In genomic region chr5:118245606-118246308, GRCm38 (mm10) we compare ENCODE assay signal across 8 mouse cellular contexts. TPM values are rescaled to one million over a fixed set of nuclear protein-coding genes. Genes with fewer than 3 reads are reported as not detected.
DNase-seq lines count a peak whose midpoint lies in the region; ATAC-seq and TF ChIP-seq lines count a peak whose summit lies in the region.

No protein-coding gene starts in this region.

- TF ChIP-seq EP300 in stomach, postnatal 0 days (optimal IDR thresholded peaks at IDR 0.05), result no peak

- no peaks in the 10 kb centered on the region for H3K36me3 ChIP-seq in kidney, postnatal 0 days (ENCODE audit: insufficient read depth, low read length)
- peaks cover 44% of the 10 kb centered on the region for H3K36me3 ChIP-seq in forebrain, embryonic 13.5 days (ENCODE audit: poor library complexity, severe bottlenecking)
- H3K36me3 ChIP-seq in liver, embryonic 13.5 days, result no peaks in the 10 kb centered on the region
- no peaks in the 10 kb centered on the region for H3K36me3 ChIP-seq in stomach, postnatal 0 days (ENCODE audit: control insufficient read depth, insufficient read depth, low read length)

- 7% methylated on average over 15 of the region's 15 CpGs for WGBS in kidney, postnatal 0 days
- WGBS in forebrain, embryonic 13.5 days, result 6% methylated on average over 15 of the region's 15 CpGs
- WGBS in liver, embryonic 13.5 days (ENCODE audit: insufficient replicate concordance), result 8% methylated on average over 15 of the region's 15 CpGs
- whole genome bisulfite sequencing in stomach, postnatal 0 days, result 2% methylated on average over 15 of the region's 15 CpGs

- peak overlapping the region; percentile 81 for H3K27ac ChIP-seq in kidney, postnatal 0 days
- peak overlapping the region; percentile 66 for H3K27ac ChIP-seq in forebrain, embryonic 13.5 days
- H3K27ac ChIP-seq in liver, embryonic 13.5 days, result no peak overlapping the region; the same call in 1 of the 2 replicates
- peak overlapping the region; percentile 69 for H3K27ac ChIP-seq in stomach, postnatal 0 days (replicated peaks)

- H3K4me2 ChIP-seq in kidney, postnatal 0 days (ENCODE audit: low read length), result peak overlapping the region; percentile 81
- H3K4me2 ChIP-seq in forebrain, embryonic 13.5 days, result peak overlapping the region; percentile 91
- peak overlapping the region; percentile 89 for H3K4me2 ChIP-seq in liver, embryonic 13.5 days
- H3K4me2 ChIP-seq in stomach, postnatal 0 days (replicated peaks; ENCODE audit: low read depth), result peak overlapping the region; percentile 72

- peak; percentile 19 for DNase-seq in kidney, postnatal 0 days (ENCODE audit: low spot score)
- no peak for DNase-seq in kidney, postnatal 25 days
- peak; percentile 23 for DNase-seq in ZHBTc4 (ENCODE audit: low read depth, low spot score)
- DNase-seq in liver, embryonic 13.5 days, result no peak
- peak; percentile 24 for DNase-seq in stomach, postnatal 0 days (ENCODE audit: low spot score)
- no peak for DNase-seq in adrenal gland, postnatal 4 days (ENCODE audit: low spot score in 2 of 2)

- no peaks in the 10 kb centered on the region for H3K27me3 ChIP-seq in kidney, postnatal 0 days (ENCODE audit: insufficient read depth, low read length)
- H3K27me3 ChIP-seq in forebrain, embryonic 13.5 days, result no peaks in the 10 kb centered on the region
- H3K27me3 ChIP-seq in liver, embryonic 13.5 days, result no peaks in the 10 kb centered on the region
- H3K27me3 ChIP-seq in stomach, postnatal 0 days (ENCODE audit: control insufficient read depth, insufficient read depth, low read length), result no peaks in the 10 kb centered on the region

- H3K4me1 ChIP-seq in kidney, postnatal 0 days (replicated peaks; ENCODE audit: insufficient read depth, low read length), result peaks cover 8% of the 10 kb centered on the region
- H3K4me1 ChIP-seq in forebrain, embryonic 13.5 days, result peaks cover 28% of the 10 kb centered on the region
- H3K4me1 ChIP-seq in liver, embryonic 13.5 days (replicated peaks), result peaks cover 22% of the 10 kb centered on the region
- 0 out of 2 replicates have a peak, but pooled peaks cover 2% of the 10 kb centered on the region for H3K4me1 ChIP-seq in stomach, postnatal 0 days (replicated peaks; ENCODE audit: control insufficient read depth, insufficient read depth)

- ATAC-seq in kidney, postnatal 0 days (replicated peaks; ENCODE audit: low FRiP score, low read depth), result peak; percentile 12
- ATAC-seq in forebrain, embryonic 13.5 days, result no peak
- 0 out of 2 replicates have a peak, but pooled peaks have one; percentile 0 for ATAC-seq in liver, embryonic 13.5 days (ENCODE audit: low read depth)
- ATAC-seq in stomach, postnatal 0 days (ENCODE audit: low FRiP score, low TSS enrichment), result peak; percentile 1; the same call in 1 of the 2 replicates
- ATAC-seq in megakaryocyte progenitor cell, adult 5-6 weeks (replicated peaks; ENCODE audit: poor library complexity), result no peak

- peak overlapping the region; percentile 63 for H3K9ac ChIP-seq in kidney, postnatal 0 days (ENCODE audit: low read depth, low read length)
- H3K9ac ChIP-seq in forebrain, embryonic 13.5 days, result peak overlapping the region; percentile 80
- peak overlapping the region; percentile 59 for H3K9ac ChIP-seq in liver, embryonic 13.5 days
- H3K9ac ChIP-seq in stomach, postnatal 0 days (ENCODE audit: low read length), result peak overlapping the region; percentile 77

- no peak for TF ChIP-seq CTCF in kidney, postnatal 0 days (IDR thresholded peaks at IDR 0.05; ENCODE audit: low read depth)
- no peak for TF ChIP-seq CTCF in stomach, postnatal 0 days (IDR thresholded peaks at IDR 0.05; ENCODE audit: low read depth)

- no peaks in the 10 kb centered on the region for H3K9me3 ChIP-seq in kidney, postnatal 0 days (replicated peaks; ENCODE audit: low read length)
- H3K9me3 ChIP-seq in forebrain, embryonic 13.5 days (replicated peaks), result no peaks in the 10 kb centered on the region
- no peaks in the 10 kb centered on the region for H3K9me3 ChIP-seq in liver, embryonic 13.5 days (replicated peaks)
- no peaks in the 10 kb centered on the region for H3K9me3 ChIP-seq in stomach, postnatal 0 days (ENCODE audit: control insufficient read depth, low read length)

- peak overlapping the region; percentile 71 for H3K4me3 ChIP-seq in kidney, postnatal 0 days (replicated peaks; ENCODE audit: low read depth, low read length)
- H3K4me3 ChIP-seq in forebrain, embryonic 13.5 days, result peak overlapping the region; percentile 64
- H3K4me3 ChIP-seq in liver, embryonic 13.5 days (replicated peaks), result peak overlapping the region; percentile 68
- peak overlapping the region; percentile 70 for H3K4me3 ChIP-seq in stomach, postnatal 0 days (ENCODE audit: low read depth, low read length)

RNA-seq across cellular contexts. Expression of gene 2410131K14Rik, which starts 0.7 kb away (rescaled TPM):
- 7.7 TPM in 2 replicates for polyA plus RNA-seq in kidney, postnatal 0 days (2015; fragmentation: Nextera tagmentation; extraction: Ambion mirVana)
- 14.0 and 15.5 TPM in 2 replicates for polyA plus RNA-seq in forebrain, embryonic 13.5 days (2015; fragmentation: Nextera tagmentation; extraction: Ambion mirVana)
- 1.6 and 1.8 TPM in 2 replicates for polyA plus RNA-seq in liver, embryonic 13.5 days (2015; fragmentation: Nextera tagmentation; extraction: Ambion mirVana)
- 3.8 TPM in 2 replicates for polyA plus RNA-seq in stomach, postnatal 0 days (2015; fragmentation: Nextera tagmentation; extraction: Ambion mirVana)
- 1 to 10 TPM; 6.2 to 6.3 TPM for total RNA-seq in adrenal gland, postnatal 4 days (2021)
- total RNA-seq in megakaryocyte progenitor cell, adult 5-6 weeks (2015), result 1.4 and 1.6 TPM in 2 replicates
- total RNA-seq in megakaryocyte progenitor cell, adult 5-6 weeks (2017), result 1.6 and 2.6 TPM in 2 replicates

RNA-seq across cellular contexts. Expression of gene Rnft2, which starts 0.8 kb away (rescaled TPM):
- 1.6 TPM in 2 replicates for polyA plus RNA-seq in kidney, postnatal 0 days (2015; fragmentation: Nextera tagmentation; extraction: Ambion mirVana)
- 7.0 and 9.0 TPM in 2 replicates for polyA plus RNA-seq in forebrain, embryonic 13.5 days (2015; fragmentation: Nextera tagmentation; extraction: Ambion mirVana)
- 0.29 and 0.41 TPM in 2 replicates for polyA plus RNA-seq in liver, embryonic 13.5 days (2015; fragmentation: Nextera tagmentation; extraction: Ambion mirVana)
- 0.40 and 0.62 TPM in 2 replicates for polyA plus RNA-seq in stomach, postnatal 0 days (2015; fragmentation: Nextera tagmentation; extraction: Ambion mirVana)
- total RNA-seq in adrenal gland, postnatal 4 days (2021), result 1 to 10 TPM; 9.3 to 9.9 TPM
- 1.2 TPM in 1 of 2 replicates, not detected in the other for total RNA-seq in megakaryocyte progenitor cell, adult 5-6 weeks (2015)
- 0.84 TPM in 1 of 2 replicates, not detected in the other for total RNA-seq in megakaryocyte progenitor cell, adult 5-6 weeks (2017)

Comparison
In these comparisons a context has a peak if more than half of its experiments do, and no peak if none do; other contexts are left out.
1. DNase-seq: peak in kidney, postnatal 0 days (single experiment), ZHBTc4 (single experiment) and stomach, postnatal 0 days (single experiment); none in kidney, postnatal 25 days (0 of 2), liver, embryonic 13.5 days (single experiment) and adrenal gland, postnatal 4 days (0 of 2).
2. ATAC-seq: peak in kidney, postnatal 0 days (single experiment), liver, embryonic 13.5 days (single experiment) and stomach, postnatal 0 days (single experiment); none in forebrain, embryonic 13.5 days (single experiment) and megakaryocyte progenitor cell, adult 5-6 weeks (single experiment).
3. Peak in every context shown above with its lines, with median percentiles within 50 percentile points of each other: H3K4me2 ChIP-seq, H3K4me3 ChIP-seq and H3K9ac ChIP-seq.